Mouse (Mus musculus): ENCODE results near the gene Crocc2.
"Not testable (repeated sequence)": the region's sequence is repeated elsewhere in the genome, so short reads cannot be mapped to it uniquely, and the experiment has no call there.

The Crocc2 gene

GRCm38 (mm10) chr1:93161921-93162320 is 6.6 kb upstream of the Crocc2 start:
- DNase-seq (ENCODE audit: low spot score) = no peak

- no peak for DNase-seq (ENCODE audit: low spot score)
Measured at GRCm38 (mm10) chr1:93162588-93162987, 5.9 kb upstream of the Crocc2 start.

- DNase-seq (ENCODE audit: low spot score) = no peak
Measured at GRCm38 (mm10) chr1:93165447-93165846, 3.1 kb upstream of the Crocc2 start.

- DNase-seq (ENCODE audit: low spot score) = no peak
Measured at GRCm38 (mm10) chr1:93166346-93167079, 2.0 kb upstream of the Crocc2 start.

GRCm38 (mm10) chr1:93173665-93174064 is 5.1 kb downstream of the Crocc2 start:
- no peak for DNase-seq (ENCODE audit: low spot score)

GRCm38 (mm10) chr1:93174399-93174798 is 5.9 kb downstream of the Crocc2 start:
- peak; percentile 85 for DNase-seq (ENCODE audit: low spot score)

- DNase-seq (ENCODE audit: low spot score) = no peak
Measured at GRCm38 (mm10) chr1:93175849-93176248, 7.3 kb downstream of the Crocc2 start.

- DNase-seq (ENCODE audit: low spot score) = peak; percentile 85
Measured at GRCm38 (mm10) chr1:93176525-93177332, 8.2 kb downstream of the Crocc2 start.

GRCm38 (mm10) chr1:93182281-93182680 is 13.8 kb downstream of the Crocc2 start:
- no peak for DNase-seq (ENCODE audit: low spot score)

- no peak for DNase-seq (ENCODE audit: low spot score)
Measured at GRCm38 (mm10) chr1:93184071-93184828, 15.7 kb downstream of the Crocc2 start.

- no peak for DNase-seq (ENCODE audit: low spot score)
Measured at GRCm38 (mm10) chr1:93190726-93191305, 22.3 kb downstream of the Crocc2 start.

GRCm38 (mm10) chr1:93194961-93195360 is 26.4 kb downstream of the Crocc2 start:
- no peak for DNase-seq (ENCODE audit: low spot score)

- not testable (repeated sequence) for DNase-seq (ENCODE audit: low spot score)
Measured at GRCm38 (mm10) chr1:93197454-93197853, 28.9 kb downstream of the Crocc2 start.

GRCm38 (mm10) chr1:93197916-93198315 is 29.4 kb downstream of the Crocc2 start:
- no peak for DNase-seq (ENCODE audit: low spot score)

- DNase-seq (ENCODE audit: low spot score) = no peak
Measured at GRCm38 (mm10) chr1:93206277-93206970, 37.9 kb downstream of the Crocc2 start.

- no peak for DNase-seq (ENCODE audit: low spot score)
Measured at GRCm38 (mm10) chr1:93207536-93208064, 39.1 kb downstream of the Crocc2 start.

GRCm38 (mm10) chr1:93210213-93210641 is 41.7 kb downstream of the Crocc2 start:
- DNase-seq (ENCODE audit: low spot score) = peak; percentile 68

GRCm38 (mm10) chr1:93211019-93211418 is 42.5 kb downstream of the Crocc2 start:
- no peak for DNase-seq (ENCODE audit: low spot score)

GRCm38 (mm10) chr1:93211549-93212220 is 43.2 kb downstream of the Crocc2 start:
- peak; percentile 55 for DNase-seq (ENCODE audit: low spot score)

- DNase-seq (ENCODE audit: low spot score) = no peak
Measured at GRCm38 (mm10) chr1:93212441-93212840, 43.9 kb downstream of the Crocc2 start.

- no peak for DNase-seq (ENCODE audit: low spot score)
Measured at GRCm38 (mm10) chr1:93214612-93215011, 46.1 kb downstream of the Crocc2 start.

All from ovary, postnatal 14 days (tissue).